Mouse (Mus musculus) megakaryocyte, embryonic 14.5 days (primary cell): Measurements from ENCODE around the gene Tsg101.

ENCODE experiments used
- FLI1 ChIP-seq: IDR thresholded peaks from 2 replicates; pipeline ENCODE4 v1.6.1; 2012; ENCODE audit warnings: low read length, inconsistent platforms, mixed read lengths
- GATA1 ChIP-seq: IDR thresholded peaks from 3 replicates; pipeline ENCODE4 v1.6.1; 2012; ENCODE audit warnings: mixed read lengths, low read length, inconsistent platforms, borderline replicate concordance

GRCm38 (mm10) chr7:46840326-46840725, 79.4 kb downstream of the Tsg101 start:
- TF ChIP-seq GATA1 = no peak
- no peak for TF ChIP-seq FLI1
